Mouse (Mus musculus) layer of hippocampus, postnatal 25 days (tissue): ENCODE measurements at regions not wholly inside any gene's neighbourhood (a gene's known extent, or its start where the extent isn't known, plus 50 kb on each side); places are given as distances from the start of the nearest gene placed in this dataset.

Source experiments
- DNase-seq, 2 experiments: peaks; one replicate each; pipeline ENCODE4 v3.0.0; 2022; ENCODE audit warnings: mixed read lengths in 2 of 2, low spot score in 1 of 2; ENCODE audit errors: extremely low spot score in 1 of 2

- no peak for DNase-seq
Measured at GRCm38 (mm10) chr8:8802317-8802716, 112.0 kb upstream of the Arglu1 start.

- no peak for DNase-seq
Measured at GRCm38 (mm10) chr8:8801578-8801977, 111.3 kb upstream of the Arglu1 start.

DNA sequence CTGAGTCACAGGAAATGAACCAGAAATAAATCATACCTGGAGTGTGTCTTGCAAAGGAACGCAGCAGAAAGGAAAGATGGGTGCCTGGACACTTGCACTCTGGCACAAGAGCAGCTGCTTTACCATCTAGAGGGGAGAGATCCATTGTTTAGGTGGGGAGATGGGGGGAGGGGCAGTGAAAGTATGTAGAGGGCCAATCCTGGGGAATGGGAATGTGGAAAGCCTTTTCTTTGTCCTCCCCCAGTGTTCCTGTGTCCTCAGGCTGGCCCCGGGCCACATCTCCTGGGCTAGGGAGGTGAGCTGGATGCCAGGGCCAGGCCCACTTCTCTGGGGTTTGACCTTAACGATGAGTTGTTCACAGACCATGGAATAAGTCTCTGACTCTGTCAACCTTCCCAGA, 107.2 kb upstream of the Arglu1 start:
- no peak for DNase-seq

DNA sequence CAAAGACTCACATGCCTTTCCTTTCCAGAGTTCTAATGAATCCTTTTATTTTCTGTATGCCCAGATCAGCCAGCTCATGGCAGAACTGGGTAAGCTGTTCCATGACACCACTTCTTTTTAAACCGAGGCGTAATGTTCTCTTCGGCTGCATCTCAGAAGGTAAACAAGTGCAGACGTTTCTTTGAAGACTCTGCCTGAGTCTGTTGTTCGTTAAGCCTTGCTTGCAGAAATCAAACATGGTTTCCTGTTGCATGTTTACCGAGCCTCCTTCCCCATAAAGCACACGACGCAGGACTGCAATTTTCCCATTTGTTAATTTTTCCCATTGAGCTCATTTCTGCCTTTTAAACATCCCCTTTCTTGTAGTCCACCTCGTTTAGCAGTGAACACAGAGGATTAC, 106.6 kb upstream of the Arglu1 start:
- DNase-seq = no peak

DNA sequence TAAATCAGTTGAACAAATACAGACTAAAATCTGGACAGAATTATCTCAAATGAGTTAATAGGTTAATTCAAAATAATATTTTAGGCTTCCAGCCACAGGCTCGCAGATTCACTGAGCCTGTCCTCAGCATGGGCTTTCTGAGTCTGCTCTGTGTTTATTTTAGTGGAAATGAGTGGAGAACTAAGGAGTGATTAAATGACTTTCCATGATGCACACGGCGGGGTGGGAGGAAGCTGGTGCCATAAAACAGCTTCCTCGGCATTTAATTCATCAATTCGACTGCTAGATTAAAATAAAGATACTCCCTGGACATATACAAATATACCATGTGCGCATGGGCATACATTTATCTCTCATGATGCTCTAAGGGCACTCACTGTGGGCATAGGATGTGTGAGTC, 104.4 kb upstream of the Arglu1 start:
- DNase-seq = no peak

DNA sequence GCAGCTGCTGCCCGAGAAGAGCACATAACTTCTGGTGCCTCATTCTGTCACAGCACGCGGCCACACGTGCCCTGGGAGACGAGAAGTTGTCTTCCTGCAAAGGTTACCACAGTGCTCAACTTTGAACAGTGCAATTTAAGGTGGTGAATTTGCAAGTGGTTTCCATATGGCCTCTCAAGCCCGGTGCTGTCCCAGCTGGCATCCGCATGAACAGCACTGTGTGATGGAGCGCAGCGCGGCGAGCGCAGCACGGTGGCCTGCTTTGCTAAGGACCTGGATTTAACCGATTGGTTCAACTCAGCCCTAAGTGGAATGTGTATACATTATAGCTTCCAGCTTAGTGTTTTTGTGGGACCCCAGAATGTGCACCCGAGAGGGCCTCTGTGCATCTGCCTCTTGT, 89.6 kb upstream of the Arglu1 start:
- no peak for DNase-seq

DNA sequence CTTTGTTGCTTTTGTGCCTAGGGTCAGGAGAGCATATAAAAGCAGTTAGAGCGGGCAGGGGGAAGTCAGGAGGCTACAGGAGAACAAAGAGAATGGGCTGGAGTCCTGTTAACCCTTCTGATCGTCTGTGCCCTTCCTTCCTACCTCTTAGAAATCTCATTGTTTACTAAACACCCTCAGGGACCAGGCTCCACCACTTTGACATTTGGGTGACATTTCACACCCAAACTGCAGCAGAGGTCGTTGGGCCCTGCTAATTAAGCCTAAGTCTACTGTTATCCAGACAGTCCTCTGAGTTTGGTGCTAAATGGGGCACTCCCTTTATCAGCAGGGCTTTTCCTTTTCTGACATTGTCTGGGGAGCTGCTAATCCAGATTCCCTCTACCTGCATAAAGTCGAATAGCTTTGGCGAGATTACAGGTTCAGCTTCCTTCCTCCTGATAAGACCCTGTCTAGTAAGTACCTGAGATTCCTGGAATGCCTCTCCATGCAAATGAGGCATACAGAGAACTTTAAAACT, 84.2 kb upstream of the Arglu1 start:
- no peak for DNase-seq

DNA sequence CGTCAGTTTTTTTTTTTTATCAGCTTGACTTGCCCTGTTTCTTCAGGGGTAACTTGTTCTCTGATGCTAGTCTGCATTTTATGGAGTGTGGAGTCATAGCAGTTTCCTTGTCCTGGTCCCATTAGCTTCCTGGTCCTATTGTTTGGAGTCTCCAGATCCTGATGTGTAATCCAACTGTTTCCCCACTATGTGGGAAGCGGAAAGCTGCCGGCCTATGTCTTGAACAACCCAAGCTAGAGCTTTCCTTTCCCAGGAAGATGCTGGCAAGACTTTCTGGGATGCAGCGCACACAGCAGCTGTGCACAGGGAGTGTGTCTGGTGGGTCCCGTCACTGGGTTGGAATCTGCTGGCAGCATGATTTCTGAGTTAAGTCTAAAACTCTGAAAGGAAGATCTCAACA, 82.1 kb upstream of the Arglu1 start:
- DNase-seq = no peak

DNA sequence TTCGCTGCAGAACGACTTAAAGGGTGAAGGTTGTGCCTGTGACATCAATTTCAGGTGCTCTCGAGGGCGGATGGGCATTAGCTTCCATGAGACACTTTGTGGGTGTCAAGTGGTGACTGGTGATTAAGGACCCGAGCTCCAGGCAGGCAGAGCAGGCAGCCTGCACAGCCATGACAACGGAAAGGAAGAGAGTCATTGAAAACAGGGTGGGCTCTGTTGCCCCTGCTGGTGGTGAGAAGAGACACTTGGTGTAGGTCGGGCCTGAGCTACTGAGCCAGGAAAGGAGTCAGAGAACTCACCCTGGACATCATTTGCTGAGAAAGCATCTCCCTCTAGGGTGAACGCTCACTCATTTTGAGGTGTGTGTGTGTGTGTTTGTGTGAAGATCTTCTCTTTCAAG, 80.1 kb upstream of the Arglu1 start:
- no peak for DNase-seq

GRCm38 (mm10) chr8:8762354-8762753, 72.0 kb upstream of the Arglu1 start:
- DNase-seq = no peak

DNA sequence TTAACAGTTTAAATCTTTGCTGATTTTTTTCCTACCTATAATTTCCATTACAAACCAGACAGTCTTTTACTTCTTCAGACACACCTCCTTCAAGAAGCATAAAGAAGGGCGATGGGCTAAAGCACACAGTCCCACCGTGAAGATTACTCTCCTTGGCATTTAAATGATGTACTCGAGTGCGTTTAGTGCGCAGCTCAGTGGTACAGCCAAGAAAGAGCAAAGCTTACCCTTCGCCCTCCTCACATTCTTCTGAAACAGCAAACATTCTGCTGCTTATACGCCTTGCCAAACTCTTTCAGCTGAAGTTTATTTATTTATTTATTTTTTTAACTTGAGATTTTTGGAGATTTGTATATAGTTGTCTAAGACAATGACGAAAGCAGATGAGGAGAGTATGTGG, 68.0 kb upstream of the Arglu1 start:
- DNase-seq = no peak

GRCm38 (mm10) chr8:8751208-8751607, 60.9 kb upstream of the Arglu1 start:
- DNase-seq = no peak

DNA sequence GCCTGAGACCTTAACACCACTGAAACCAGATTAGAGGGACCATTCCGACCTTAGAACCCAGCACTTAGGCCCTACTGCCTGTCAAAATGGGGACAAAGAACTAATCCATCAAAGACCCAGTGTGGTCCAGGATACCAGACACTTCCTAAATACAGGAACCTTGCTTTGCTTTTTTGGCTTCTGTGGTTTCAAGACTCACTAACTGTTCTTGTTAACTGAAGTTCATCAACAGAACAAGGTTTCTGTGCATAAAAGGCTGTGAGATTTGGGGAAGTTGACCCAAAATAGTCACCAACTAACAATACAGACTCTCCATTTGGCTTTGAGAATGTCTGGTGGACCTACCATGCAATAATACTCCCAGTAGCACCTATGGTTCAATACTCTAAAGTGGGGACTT, 56.4 kb upstream of the Arglu1 start:
- DNase-seq = no peak

- DNase-seq = no peak
Measured at GRCm38 (mm10) chr8:8745615-8746285, 55.4 kb upstream of the Arglu1 start.
